Mouse (Mus musculus) CH12.LX (cell line): ENCODE results near the gene Bach2.

ENCODE experiments used
- CTCF ChIP-seq, 2 experiments: IDR thresholded peaks in 1 of 2; conservative IDR thresholded peaks in 1 of 2; 2 replicates each; pipeline ENCODE4 v1.5.1; 2011 to 2012; ENCODE audit warnings: low read depth in 2 of 2, low read length in 2 of 2, improper control_type of control experiment in 1 of 2, inconsistent platforms in 1 of 2, mild to moderate bottlenecking in 1 of 2, moderate library complexity in 1 of 2
- USF2 ChIP-seq: conservative IDR thresholded peaks from 2 replicates; pipeline ENCODE4 v1.6.1; 2011; ENCODE audit warnings: low read depth, low read length, improper control_type of control experiment

- no peak for TF ChIP-seq CTCF (conservative IDR thresholded peaks at IDR 0.05 in 1 of 2, IDR thresholded peaks at IDR 0.05 in 1 of 2; ENCODE audit: low read depth in 2 of 2, low read length in 2 of 2)
- TF ChIP-seq USF2, result no peak
These were observed 80.0 kb downstream of the Bach2 start for GRCm38 (mm10) chr4:32318608-32319007.
